Mouse (Mus musculus): ENCODE measurements around the gene Slc9a9.

GRCm38 (mm10) chr9:94737226-94737625, 67.5 kb downstream of the Slc9a9 start:
- TF ChIP-seq POLR2A (IDR thresholded peaks at IDR 0.05; ENCODE audit: borderline replicate concordance, extremely low read depth, low read depth, low read length) (no peak), CTCF (IDR thresholded peaks at IDR 0.05; ENCODE audit: insufficient read depth, low read length) (no peak)
